Mouse (Mus musculus): ENCODE results near the gene Taar9. TPM values are rescaled to one million over a fixed set of nuclear protein-coding genes. Genes with fewer than 3 reads are reported as not detected.
A peak's percentile ranks its signal among the peaks of the same experiment; 100 is the strongest.
"Not testable (repeated sequence)": the region's sequence is repeated elsewhere in the genome, so short reads cannot be mapped to it uniquely, and the experiment has no call there.

The Taar9 gene
- total RNA-seq (2022) = not detected

DNA sequence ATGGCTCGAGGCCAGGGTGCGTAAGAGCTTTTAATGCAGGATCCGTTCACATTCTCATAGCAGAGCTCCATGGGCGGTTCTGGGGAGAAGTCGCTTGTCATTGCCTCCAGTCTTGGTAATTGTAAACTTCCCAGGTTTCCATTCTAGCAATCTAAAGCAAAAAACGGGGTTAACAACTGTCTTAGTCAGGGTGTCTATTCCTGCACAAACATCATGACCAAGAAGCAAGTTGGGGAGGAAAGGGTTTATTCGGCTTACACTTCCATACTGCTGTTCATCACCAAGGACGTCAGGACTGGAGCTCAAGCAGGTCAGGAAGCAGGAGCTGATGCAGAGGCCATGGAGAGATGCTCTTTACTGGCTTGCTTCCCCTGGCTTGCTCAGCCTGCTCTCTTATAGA lies at the start of gene Taar9:
Gene Taar9, minus strand, starts transcription at position 101 of the 400 bp plus-strand sequence.
- DNase-seq (ENCODE audit: low spot score in 2 of 2) = not testable (repeated sequence)

DNA sequence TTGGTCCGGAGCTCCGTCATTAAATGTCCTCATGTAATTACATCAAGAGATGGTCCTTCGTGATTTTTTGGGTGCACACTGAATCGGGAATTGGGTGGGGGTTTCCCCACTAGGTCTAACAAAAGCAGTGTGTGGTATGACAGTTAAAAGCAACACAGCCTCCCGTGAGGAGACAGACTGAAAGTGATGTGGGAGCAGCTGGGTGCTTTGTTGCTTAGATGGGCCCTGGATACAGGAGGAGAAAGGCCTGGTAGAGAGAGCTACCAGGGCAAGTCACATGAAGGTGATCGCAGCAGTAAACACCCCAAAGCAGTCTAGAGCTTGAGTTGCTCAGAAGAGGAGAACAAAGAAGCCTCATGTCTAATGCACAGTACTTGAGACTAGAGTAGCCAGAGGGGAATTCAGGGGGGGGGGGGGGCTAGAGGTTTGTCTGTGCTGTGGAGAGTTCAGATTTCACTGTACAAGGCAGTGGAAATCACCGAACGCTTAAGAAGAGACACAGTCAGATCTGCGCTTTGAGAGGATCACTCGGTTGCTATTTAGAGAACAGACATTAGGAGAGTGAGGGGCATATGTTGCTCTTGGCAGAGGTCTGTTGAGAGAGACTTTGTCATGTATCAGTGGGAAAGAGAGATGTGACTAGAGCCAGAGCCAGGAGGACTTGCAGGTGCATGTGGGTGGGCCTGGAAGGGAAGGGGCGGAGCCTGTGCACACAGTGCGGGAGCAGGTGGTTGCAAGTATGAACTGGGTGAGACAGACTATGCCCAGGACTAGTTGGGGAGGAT lies 49.3 kb upstream of the Taar9 start:
- no peak for DNase-seq (ENCODE audit: low spot score in 2 of 2)

GRCm38 (mm10) chr10:24150086-24150485 lies 40.8 kb upstream of the Taar9 start:
- DNase-seq (ENCODE audit: low spot score in 2 of 2) = no peak

- peak; percentile 69 to 90 for DNase-seq (ENCODE audit: low spot score in 2 of 2)
Observed at GRCm38 (mm10) chr10:24149135-24149781, 39.9 kb upstream of the Taar9 start, which contains the start of gene Stx7. Gene Stx7 (plus strand): TSS chr10:24149302.

DNA sequence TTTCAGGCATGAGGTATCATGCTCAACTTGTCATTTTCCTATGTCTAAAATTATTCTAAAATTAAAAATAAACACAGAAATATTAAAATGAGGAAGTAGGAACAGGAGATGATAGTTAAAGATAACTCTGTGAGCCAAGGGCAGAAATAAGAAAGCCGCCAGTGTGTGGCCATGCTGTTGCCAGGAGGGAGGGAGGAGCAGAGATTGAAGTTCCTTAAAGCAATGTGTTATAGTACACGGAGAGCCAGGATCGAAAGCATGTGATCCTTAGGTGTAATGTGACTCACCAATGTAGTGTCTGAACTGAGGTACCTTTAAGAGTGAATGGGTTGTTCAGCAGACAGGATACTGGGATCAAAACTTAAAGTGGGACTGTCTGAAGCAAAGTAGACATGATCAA lies 33.4 kb upstream of the Taar9 start:
- DNase-seq (ENCODE audit: low spot score in 2 of 2) = no peak

GRCm38 (mm10) chr10:24138623-24139261 lies 29.4 kb upstream of the Taar9 start:
- no peak for DNase-seq (ENCODE audit: low spot score in 2 of 2)

DNA sequence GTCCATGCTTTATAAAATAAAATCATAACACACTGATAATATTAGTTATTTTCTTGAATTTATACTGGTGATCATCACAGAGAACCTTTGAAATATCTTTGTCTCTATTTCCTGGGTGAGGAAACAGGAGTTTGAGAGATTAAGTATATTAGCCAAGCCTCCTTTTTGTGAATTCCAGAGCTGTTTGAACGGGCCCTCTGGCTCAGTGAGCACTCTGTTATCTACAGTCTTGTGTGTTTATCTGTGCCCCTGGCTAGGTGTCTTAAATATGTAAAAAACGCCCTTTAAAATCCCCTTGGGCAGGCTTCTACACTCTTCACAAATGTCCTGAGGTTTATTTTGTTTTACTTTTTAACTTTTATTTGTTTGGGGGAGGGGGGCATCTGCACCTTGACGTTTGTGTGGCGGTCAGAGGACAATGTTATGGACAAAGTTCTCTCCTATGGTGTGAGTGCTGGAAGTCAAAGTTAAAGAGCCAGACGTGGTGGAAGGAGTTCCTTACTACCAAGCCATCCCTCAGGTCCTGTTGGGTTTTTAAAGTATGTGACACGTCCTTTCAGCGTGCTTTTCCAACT lies 24.8 kb upstream of the Taar9 start:
- DNase-seq (ENCODE audit: low spot score in 2 of 2) = no peak

DNA sequence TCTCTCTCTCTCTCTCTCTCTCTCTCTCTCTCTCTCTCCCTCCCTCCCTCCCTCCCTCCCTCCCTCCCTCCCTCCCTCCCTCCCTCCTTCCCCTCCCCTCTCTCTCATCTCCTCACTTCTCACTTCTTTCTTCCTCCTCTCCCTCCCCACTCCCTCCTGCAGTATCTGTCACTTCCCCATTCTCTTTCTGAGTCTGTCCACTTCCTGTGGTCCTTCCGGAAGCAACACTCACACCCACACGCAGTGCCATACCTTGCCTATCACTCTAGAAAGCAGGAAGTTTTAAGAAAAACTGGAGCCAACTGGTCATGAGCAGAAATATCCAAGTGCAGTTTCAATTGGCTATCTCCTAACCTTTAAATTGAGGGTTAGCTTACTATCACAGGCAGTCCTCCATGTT lies 23.8 kb upstream of the Taar9 start:
- DNase-seq (ENCODE audit: low spot score in 2 of 2) = no peak

- no peak for DNase-seq (ENCODE audit: low spot score in 2 of 2)
Observed at GRCm38 (mm10) chr10:24132273-24132672, 22.9 kb upstream of the Taar9 start.

GRCm38 (mm10) chr10:24131451-24132262 lies 22.3 kb upstream of the Taar9 start:
- peak in 1 of 2 experiments; percentile 28 for DNase-seq (ENCODE audit: low spot score in 2 of 2)

DNA sequence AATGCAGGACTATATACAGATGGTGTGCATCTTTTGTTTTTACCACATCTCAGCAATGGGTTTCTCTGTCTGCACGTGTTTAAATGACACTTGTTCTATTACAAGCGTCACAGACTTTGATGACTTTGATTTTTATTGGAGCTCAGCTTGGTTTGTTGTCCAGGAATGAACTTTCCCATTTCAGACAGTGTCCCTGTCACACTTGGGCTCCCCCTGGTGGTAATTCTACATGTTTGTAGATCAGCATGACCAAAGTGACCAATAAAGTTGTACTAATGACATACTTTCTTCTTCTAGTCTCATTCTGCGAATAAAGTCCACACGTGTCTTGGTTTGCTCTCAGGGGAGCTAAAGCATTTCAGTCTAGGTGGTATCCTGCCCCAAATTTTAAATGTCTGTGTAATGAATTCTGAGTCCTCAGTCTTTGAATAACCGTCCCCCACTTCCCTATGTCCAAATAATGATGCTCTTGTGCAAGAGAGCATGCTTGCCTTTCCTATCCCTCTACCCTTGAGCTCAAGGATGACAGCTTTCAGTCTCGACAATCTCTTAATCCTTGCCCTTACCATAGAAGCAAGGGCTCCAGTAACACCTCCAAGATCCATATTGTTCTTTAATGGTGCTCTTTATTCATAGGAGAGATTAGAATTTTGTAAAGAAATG lies 1.9 kb upstream of the Taar9 start:
- no peak for DNase-seq (ENCODE audit: low spot score in 2 of 2)

GRCm38 (mm10) chr10:24108236-24108635 lies 1.1 kb downstream of the Taar9 start:
- DNase-seq (ENCODE audit: low spot score in 2 of 2) = no peak

- DNase-seq (ENCODE audit: low spot score in 2 of 2) = no peak
Observed at GRCm38 (mm10) chr10:24107747-24108146, 1.6 kb downstream of the Taar9 start.

GRCm38 (mm10) chr10:24103299-24103698 lies 6.0 kb downstream of the Taar9 start:
- not testable (repeated sequence) for DNase-seq (ENCODE audit: low spot score in 2 of 2)

- not testable (repeated sequence) for DNase-seq (ENCODE audit: low spot score in 2 of 2)
Observed at GRCm38 (mm10) chr10:24101812-24102211, 7.5 kb downstream of the Taar9 start, which contains the start of gene Taar8c. Gene Taar8c (minus strand): TSS chr10:24101912.

DNA sequence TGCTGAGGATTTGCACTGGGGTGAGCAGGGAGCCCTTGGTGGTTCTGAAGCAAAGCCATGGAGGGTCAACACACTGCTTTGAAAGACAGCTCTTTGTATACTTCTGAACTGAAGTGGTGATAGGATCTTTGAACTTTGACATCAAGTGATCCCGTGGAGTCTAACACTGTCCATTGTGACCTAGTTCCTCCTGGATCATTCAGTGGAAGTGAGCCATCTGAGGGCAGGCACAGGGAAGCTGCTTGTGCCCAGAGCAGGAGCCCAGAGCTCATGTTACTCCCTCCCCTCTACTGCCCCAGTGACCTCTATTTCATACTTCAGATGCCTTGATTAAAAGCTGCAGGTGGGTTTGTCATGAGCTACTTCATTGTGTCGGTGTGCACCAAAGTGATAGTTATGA lies 12.3 kb downstream of the Taar9 start:
- DNase-seq (ENCODE audit: low spot score in 2 of 2) = not testable (repeated sequence)

DNA sequence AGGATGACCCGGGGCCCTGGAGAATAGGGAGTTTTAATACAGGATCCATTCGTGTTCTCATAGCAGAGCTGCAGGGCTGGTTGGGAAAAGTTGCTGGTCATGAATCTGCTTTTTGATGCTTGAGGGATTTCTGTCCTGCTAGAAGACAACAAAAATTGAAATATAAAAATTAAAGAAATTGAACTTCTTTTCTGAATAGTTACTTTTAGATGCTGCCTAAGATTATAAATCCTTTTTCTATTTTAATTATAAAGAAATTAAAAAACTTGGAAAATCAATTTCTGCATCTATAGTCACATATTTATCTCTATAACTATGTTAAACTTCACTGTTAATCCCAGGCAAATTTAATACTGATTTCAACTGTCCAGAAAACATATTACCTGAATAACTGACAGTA lies 17.1 kb downstream of the Taar9 start, which contains the start of gene Taar8b:
Gene Taar8b, minus strand, starts transcription at position 101 of the 400 bp plus-strand sequence.
- no peak for DNase-seq (ENCODE audit: low spot score in 2 of 2)

GRCm38 (mm10) chr10:24087168-24087567 lies 22.2 kb downstream of the Taar9 start:
- no peak for DNase-seq (ENCODE audit: low spot score in 2 of 2)

DNA sequence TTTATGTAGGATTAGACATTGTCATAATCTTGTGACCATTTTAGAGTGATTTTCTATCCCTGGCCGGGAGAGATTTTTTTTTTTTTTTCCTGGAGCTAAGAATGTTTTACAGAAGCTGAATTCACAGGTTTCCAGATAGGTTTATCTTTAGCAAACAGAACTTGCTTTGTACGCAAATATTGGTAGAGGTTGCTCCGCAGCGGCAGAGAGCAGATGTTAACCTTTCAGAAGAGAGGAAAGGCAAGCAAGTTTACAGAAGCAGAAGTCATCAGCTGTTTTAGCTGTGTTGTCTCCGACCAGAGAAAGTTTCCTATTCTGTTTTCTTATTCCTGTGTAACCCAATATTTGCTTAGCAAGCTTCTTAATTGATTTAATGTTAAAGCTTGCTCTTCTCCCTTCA lies 22.8 kb downstream of the Taar9 start:
- DNase-seq (ENCODE audit: low spot score in 2 of 2) = no peak

DNA sequence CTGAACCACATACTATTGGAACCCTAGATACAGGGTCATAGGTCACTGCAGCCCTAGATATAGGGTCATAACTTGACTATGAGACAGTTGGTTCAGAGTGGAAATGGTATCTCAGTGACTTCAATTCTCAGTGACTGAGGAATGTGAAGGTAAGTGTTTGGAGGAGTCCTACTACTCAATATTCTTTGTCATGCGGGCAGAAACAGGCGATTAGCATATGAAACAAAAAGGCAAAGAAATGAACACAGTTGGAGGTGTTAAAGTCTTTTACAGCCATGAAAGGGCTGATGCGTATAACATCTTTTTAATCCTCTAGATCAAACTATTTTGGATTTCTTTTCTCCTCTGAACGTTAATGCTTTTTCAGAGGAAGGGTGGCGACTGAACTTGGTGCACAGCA lies 23.4 kb downstream of the Taar9 start:
- DNase-seq (ENCODE audit: low spot score in 2 of 2) = no peak

Data from left cerebral cortex, adult 8-10 months (tissue).